Mouse (Mus musculus): ENCODE results near the gene Snip1. TPM values are rescaled to one million over a fixed set of nuclear protein-coding genes. Genes with fewer than 3 reads are reported as not detected.
A peak's percentile ranks its signal among the peaks of the same experiment; 100 is the strongest.

Gene Snip1
- polyA plus RNA-seq, 1 experiment from 2014 or later: 37.7 TPM

- H3K4me2 ChIP-seq (replicated peaks; ENCODE audit: low read depth, low read length): peak overlapping the region; percentile 53
- H3K9me3 ChIP-seq (ENCODE audit: control insufficient read depth, low read length): no peaks in the 10 kb centered on the region
- peak overlapping the region; percentile 98 for H3K27ac ChIP-seq (ENCODE audit: low read depth, low read length)
- H3K9ac ChIP-seq (ENCODE audit: low read depth, low read length): peak overlapping the region; percentile 92
- peak overlapping the region; percentile 81 for H3K4me3 ChIP-seq (ENCODE audit: low read depth, low read length)
- peaks cover 2% of the 10 kb centered on the region; the same call in 1 of the 2 replicates for H3K4me1 ChIP-seq (replicated peaks; ENCODE audit: control insufficient read depth, insufficient read depth, low read length)
- WGBS: 0% methylated on average over 31 of the region's 45 CpGs
- H3K27me3 ChIP-seq (ENCODE audit: control insufficient read depth, insufficient read depth, low read length): no peaks in the 10 kb centered on the region
- DNase-seq (ENCODE audit: low spot score) (no peak), ATAC-seq (ENCODE audit: low FRiP score) (peak; percentile 91)
- peaks cover 7% of the 10 kb centered on the region for H3K36me3 ChIP-seq (ENCODE audit: control insufficient read depth, insufficient read depth, low read length)
These were observed 18.9 kb downstream of the Snip1 start for GRCm38 (mm10) chr4:125085346-125085841.

GRCm38 (mm10) chr4:125093031-125093430, 26.6 kb downstream of the Snip1 start:
- H3K36me3 ChIP-seq (ENCODE audit: control insufficient read depth, insufficient read depth, low read length): peaks cover 9% of the 10 kb centered on the region
- DNase-seq (ENCODE audit: low spot score) (no peak), ATAC-seq (ENCODE audit: low FRiP score) (no peak)
- WGBS: 89% methylated on average over 5 of the region's 5 CpGs
- no peak overlapping the region for H3K4me3 ChIP-seq (ENCODE audit: low read depth, low read length)
- no peak overlapping the region for H3K9ac ChIP-seq (ENCODE audit: low read depth, low read length)
- no peaks in the 10 kb centered on the region for H3K4me1 ChIP-seq (replicated peaks; ENCODE audit: control insufficient read depth, insufficient read depth, low read length)
- no peak overlapping the region for H3K4me2 ChIP-seq (replicated peaks; ENCODE audit: low read depth, low read length)
- no peaks in the 10 kb centered on the region for H3K27me3 ChIP-seq (ENCODE audit: control insufficient read depth, insufficient read depth, low read length)
- no peak overlapping the region for H3K27ac ChIP-seq (ENCODE audit: low read depth, low read length)
- H3K9me3 ChIP-seq (ENCODE audit: control insufficient read depth, low read length): no peaks in the 10 kb centered on the region

- DNase-seq (ENCODE audit: low spot score): no peak
- H3K4me2 ChIP-seq (replicated peaks; ENCODE audit: low read depth, low read length): no peak overlapping the region
- 97% methylated on average over 5 of the region's 5 CpGs for WGBS
- H3K9ac ChIP-seq (ENCODE audit: low read depth, low read length): no peak overlapping the region
- no peaks in the 10 kb centered on the region for H3K9me3 ChIP-seq (ENCODE audit: control insufficient read depth, low read length)
- H3K36me3 ChIP-seq (ENCODE audit: control insufficient read depth, insufficient read depth, low read length): no peaks in the 10 kb centered on the region
- no peaks in the 10 kb centered on the region for H3K27me3 ChIP-seq (ENCODE audit: control insufficient read depth, insufficient read depth, low read length)
- H3K27ac ChIP-seq (ENCODE audit: low read depth, low read length): no peak overlapping the region
- no peak overlapping the region for H3K4me3 ChIP-seq (ENCODE audit: low read depth, low read length)
- no peak for ATAC-seq (ENCODE audit: low FRiP score)
- no peaks in the 10 kb centered on the region for H3K4me1 ChIP-seq (replicated peaks; ENCODE audit: control insufficient read depth, insufficient read depth, low read length)
These were observed 29.6 kb downstream of the Snip1 start for GRCm38 (mm10) chr4:125096066-125096465.

- H3K9ac ChIP-seq (ENCODE audit: low read depth, low read length): no peak overlapping the region
- H3K27me3 ChIP-seq (ENCODE audit: control insufficient read depth, insufficient read depth, low read length): no peaks in the 10 kb centered on the region
- H3K9me3 ChIP-seq (ENCODE audit: control insufficient read depth, low read length): no peaks in the 10 kb centered on the region
- H3K4me2 ChIP-seq (replicated peaks; ENCODE audit: low read depth, low read length): no peak overlapping the region
- DNase-seq (ENCODE audit: low spot score) (no peak), ATAC-seq (ENCODE audit: low FRiP score) (no peak)
- no peak overlapping the region for H3K4me3 ChIP-seq (ENCODE audit: low read depth, low read length)
- 82% methylated on average over 4 of the region's 4 CpGs for WGBS
- H3K27ac ChIP-seq (ENCODE audit: low read depth, low read length): no peak overlapping the region
- H3K36me3 ChIP-seq (ENCODE audit: control insufficient read depth, insufficient read depth, low read length): no peaks in the 10 kb centered on the region
- no peaks in the 10 kb centered on the region for H3K4me1 ChIP-seq (replicated peaks; ENCODE audit: control insufficient read depth, insufficient read depth, low read length)
These were observed 30.9 kb downstream of the Snip1 start for GRCm38 (mm10) chr4:125097412-125097811.

GRCm38 (mm10) chr4:125099458-125099857, 33.0 kb downstream of the Snip1 start:
- Histone ChIP-seq H3K36me3 (ENCODE audit: control insufficient read depth, insufficient read depth, low read length) (peaks cover 3% of the 10 kb centered on the region; the same call in 1 of the 2 replicates), H3K27ac (ENCODE audit: low read depth, low read length) (no peak overlapping the region), H3K9ac (ENCODE audit: low read depth, low read length) (no peak overlapping the region), H3K27me3 (ENCODE audit: control insufficient read depth, insufficient read depth, low read length) (no peaks in the 10 kb centered on the region), H3K4me1 (replicated peaks; ENCODE audit: control insufficient read depth, insufficient read depth, low read length) (no peaks in the 10 kb centered on the region), H3K4me2 (replicated peaks; ENCODE audit: low read depth, low read length) (no peak overlapping the region), H3K4me3 (ENCODE audit: low read depth, low read length) (no peak overlapping the region), H3K9me3 (ENCODE audit: control insufficient read depth, low read length) (no peaks in the 10 kb centered on the region)
- ATAC-seq (ENCODE audit: low FRiP score) (no peak), DNase-seq (ENCODE audit: low spot score) (peak; percentile 94)
- WGBS: 9% methylated on average over 8 of the region's 8 CpGs

- Histone ChIP-seq H3K4me2 (replicated peaks; ENCODE audit: low read depth, low read length) (no peak overlapping the region), H3K4me1 (replicated peaks; ENCODE audit: control insufficient read depth, insufficient read depth, low read length) (no peaks in the 10 kb centered on the region), H3K27me3 (ENCODE audit: control insufficient read depth, insufficient read depth, low read length) (no peaks in the 10 kb centered on the region), H3K27ac (ENCODE audit: low read depth, low read length) (no peak overlapping the region), H3K36me3 (ENCODE audit: control insufficient read depth, insufficient read depth, low read length) (peaks cover 3% of the 10 kb centered on the region; the same call in 1 of the 2 replicates), H3K9ac (ENCODE audit: low read depth, low read length) (no peak overlapping the region), H3K9me3 (ENCODE audit: control insufficient read depth, low read length) (no peaks in the 10 kb centered on the region), H3K4me3 (ENCODE audit: low read depth, low read length) (no peak overlapping the region)
- 73% methylated on average over 13 of the region's 13 CpGs for WGBS
- DNase-seq (ENCODE audit: low spot score) (no peak), ATAC-seq (ENCODE audit: low FRiP score) (no peak)
These were observed 34.9 kb downstream of the Snip1 start for GRCm38 (mm10) chr4:125101334-125101733.

GRCm38 (mm10) chr4:125105354-125105753, 38.9 kb downstream of the Snip1 start:
- Histone ChIP-seq H3K9ac (ENCODE audit: low read depth, low read length) (no peak overlapping the region), H3K4me3 (ENCODE audit: low read depth, low read length) (no peak overlapping the region), H3K27ac (ENCODE audit: low read depth, low read length) (no peak overlapping the region), H3K4me2 (replicated peaks; ENCODE audit: low read depth, low read length) (no peak overlapping the region), H3K27me3 (ENCODE audit: control insufficient read depth, insufficient read depth, low read length) (no peaks in the 10 kb centered on the region), H3K9me3 (ENCODE audit: control insufficient read depth, low read length) (no peaks in the 10 kb centered on the region), H3K36me3 (ENCODE audit: control insufficient read depth, insufficient read depth, low read length) (peaks cover 3% of the 10 kb centered on the region; the same call in 1 of the 2 replicates), H3K4me1 (replicated peaks; ENCODE audit: control insufficient read depth, insufficient read depth, low read length) (no peaks in the 10 kb centered on the region)
- ATAC-seq (ENCODE audit: low FRiP score): no peak
- no peak for DNase-seq (ENCODE audit: low spot score)
- WGBS: 93% methylated on average over 9 of the region's 9 CpGs

- no peaks in the 10 kb centered on the region for H3K9me3 ChIP-seq (ENCODE audit: control insufficient read depth, low read length)
- H3K27ac ChIP-seq (ENCODE audit: low read depth, low read length): no peak overlapping the region
- ATAC-seq (ENCODE audit: low FRiP score) (peak; percentile 54; the same call in 1 of the 2 replicates), DNase-seq (ENCODE audit: low spot score) (peak; percentile 81)
- no peaks in the 10 kb centered on the region for H3K36me3 ChIP-seq (ENCODE audit: control insufficient read depth, insufficient read depth, low read length)
- no peak overlapping the region for H3K4me3 ChIP-seq (ENCODE audit: low read depth, low read length)
- H3K4me1 ChIP-seq (replicated peaks; ENCODE audit: control insufficient read depth, insufficient read depth, low read length): no peaks in the 10 kb centered on the region
- H3K4me2 ChIP-seq (replicated peaks; ENCODE audit: low read depth, low read length): no peak overlapping the region
- WGBS: 14% methylated on average over 6 of the region's 6 CpGs
- no peaks in the 10 kb centered on the region for H3K27me3 ChIP-seq (ENCODE audit: control insufficient read depth, insufficient read depth, low read length)
- no peak overlapping the region for H3K9ac ChIP-seq (ENCODE audit: low read depth, low read length)
These were observed 48.2 kb downstream of the Snip1 start for GRCm38 (mm10) chr4:125114638-125115037.

GRCm38 (mm10) chr4:125115081-125115480, 48.6 kb downstream of the Snip1 start:
- Histone ChIP-seq H3K4me2 (replicated peaks; ENCODE audit: low read depth, low read length) (no peak overlapping the region), H3K27ac (ENCODE audit: low read depth, low read length) (no peak overlapping the region), H3K9me3 (ENCODE audit: control insufficient read depth, low read length) (no peaks in the 10 kb centered on the region), H3K4me1 (replicated peaks; ENCODE audit: control insufficient read depth, insufficient read depth, low read length) (no peaks in the 10 kb centered on the region), H3K36me3 (ENCODE audit: control insufficient read depth, insufficient read depth, low read length) (no peaks in the 10 kb centered on the region), H3K4me3 (ENCODE audit: low read depth, low read length) (no peak overlapping the region), H3K9ac (ENCODE audit: low read depth, low read length) (no peak overlapping the region), H3K27me3 (ENCODE audit: control insufficient read depth, insufficient read depth, low read length) (no peaks in the 10 kb centered on the region)
- WGBS: 82% methylated on average over 4 of the region's 4 CpGs
- DNase-seq (ENCODE audit: low spot score): no peak
- ATAC-seq (ENCODE audit: low FRiP score): 0 out of 2 replicates have a peak, but pooled peaks have one; percentile 6
